Mouse (Mus musculus) stomach, postnatal 0 days (tissue): ENCODE results near the gene Ddx11.
"Not testable (repeated sequence)": the region's sequence is repeated elsewhere in the genome, so short reads cannot be mapped to it uniquely, and the experiment has no call there.

Experiments used
- CTCF ChIP-seq: IDR thresholded peaks from 2 replicates; pipeline ENCODE4 v1.5.1; 2016; ENCODE audit warnings: antibody characterized with exemption, low read depth, mild to moderate bottlenecking, moderate library complexity
- EP300 ChIP-seq: optimal IDR thresholded peaks from 2 replicates; pipeline ENCODE3; 2016; ENCODE audit warnings: antibody characterized with exemption

GRCm38 (mm10) chr17:66153735-66154423, 30.6 kb downstream of the Ddx11 start:
- not testable (repeated sequence) for TF ChIP-seq CTCF, EP300
